Mouse (Mus musculus) lung, postnatal 10 days (tissue): ENCODE data around the gene Ccar1.
A peak's percentile ranks its signal among the peaks of the same experiment; 100 is the strongest.
"Not testable (repeated sequence)": the region's sequence is repeated elsewhere in the genome, so short reads cannot be mapped to it uniquely, and the experiment has no call there.

Experiments used
- DNase-seq: peaks from one replicate; pipeline ENCODE4 v3.0.0; 2021

Ccar1 gene

DNA sequence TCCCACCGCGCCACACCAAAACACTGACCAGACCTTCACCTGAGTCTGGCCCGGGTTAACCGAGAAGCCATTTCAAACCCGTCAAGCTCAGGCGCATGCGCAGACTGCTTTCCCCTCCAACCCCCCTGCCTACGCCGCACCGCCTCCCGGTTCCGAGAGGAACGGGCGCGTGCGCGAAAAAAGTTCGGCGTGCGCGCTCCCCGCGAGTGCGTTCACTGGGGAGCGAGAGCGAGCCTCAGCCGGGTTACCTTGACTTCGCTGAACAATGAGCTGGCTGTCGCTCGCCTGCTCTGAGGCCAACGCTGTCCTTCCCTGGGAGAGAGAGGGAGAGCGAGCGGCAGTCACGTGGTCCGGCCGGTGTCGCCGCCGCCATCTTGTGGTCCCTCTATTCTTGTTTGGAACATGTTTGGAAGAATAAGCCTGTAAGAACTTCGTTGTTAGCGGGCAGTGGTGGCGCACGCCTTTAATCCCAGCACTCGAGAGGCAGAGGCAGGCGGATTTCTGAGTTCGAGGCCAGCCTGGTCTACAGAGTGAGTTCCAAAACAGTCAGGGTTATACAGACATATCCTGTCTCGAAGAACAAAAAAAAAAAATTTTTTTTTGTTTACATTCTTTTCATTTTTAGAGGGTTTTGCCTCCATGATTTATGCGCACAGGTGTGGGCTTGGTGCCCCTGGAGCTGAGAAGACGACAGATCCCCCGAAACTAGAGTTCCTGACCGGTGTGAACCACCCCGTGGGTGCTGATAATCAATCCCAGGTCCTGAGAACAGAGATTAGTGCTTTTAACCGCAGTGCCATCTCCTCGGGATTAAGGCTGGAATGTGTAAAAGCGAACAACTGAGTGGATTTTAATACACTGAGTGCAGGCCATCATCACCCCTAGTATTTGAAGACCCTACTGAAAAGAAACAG lies at the start of gene Ccar1:
Gene Ccar1 (minus strand): TSS at position 110 of the 914 bp plus-strand sequence.
- peak; percentile 99 for DNase-seq

- DNase-seq, result no peak
Measured at GRCm38 (mm10) chr10:62840687-62841086, 48.6 kb upstream of the Ccar1 start.

- DNase-seq, result no peak
Measured at GRCm38 (mm10) chr10:62837987-62838386, 45.9 kb upstream of the Ccar1 start.

GRCm38 (mm10) chr10:62832783-62833182 lies 40.7 kb upstream of the Ccar1 start:
- no peak for DNase-seq

- DNase-seq, result no peak
Measured at GRCm38 (mm10) chr10:62831546-62831945, 39.5 kb upstream of the Ccar1 start.

- peak; percentile 31 for DNase-seq
Measured at GRCm38 (mm10) chr10:62824474-62824873, 32.4 kb upstream of the Ccar1 start.

DNA sequence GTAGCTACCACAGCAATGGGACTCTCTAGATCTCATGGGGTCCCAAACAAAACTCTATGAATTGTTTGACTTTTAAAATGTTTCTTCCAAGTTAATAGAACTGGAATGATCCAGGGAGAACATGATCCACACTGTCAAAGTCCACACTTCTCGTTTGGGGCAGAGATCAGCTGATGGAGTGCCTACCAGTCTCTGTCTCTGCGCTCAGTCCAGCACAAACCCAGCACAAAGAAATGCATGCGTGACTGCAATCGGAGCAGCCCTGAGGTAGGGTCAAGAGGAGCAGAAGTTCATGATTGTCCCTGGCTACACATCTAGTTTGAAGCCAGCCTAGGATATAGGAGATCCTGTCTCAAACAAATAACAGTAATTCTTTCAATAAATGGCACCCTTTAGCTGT lies 31.3 kb upstream of the Ccar1 start:
- no peak for DNase-seq

DNA sequence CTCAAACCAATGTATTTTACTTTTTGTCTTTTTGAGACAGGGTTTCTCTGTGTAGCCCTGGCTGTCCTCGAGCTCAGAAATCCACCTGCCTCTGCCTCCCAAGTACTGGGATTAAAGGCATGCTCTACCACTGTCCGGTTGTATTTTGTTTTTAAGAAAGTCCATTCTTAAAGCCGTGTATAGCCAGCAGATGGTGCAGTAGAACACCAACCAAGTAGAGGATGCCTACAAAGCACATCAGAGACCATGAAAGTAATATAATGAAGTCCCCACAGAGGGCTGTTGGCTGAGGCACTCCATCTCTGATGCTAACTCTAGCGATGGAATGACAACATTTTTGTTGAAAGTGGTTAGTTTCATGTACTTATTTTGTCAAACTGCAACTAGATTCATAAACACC lies 17.9 kb upstream of the Ccar1 start:
- DNase-seq, result no peak

- DNase-seq, result no peak
Measured at GRCm38 (mm10) chr10:62808766-62809165, 16.7 kb upstream of the Ccar1 start.

DNA sequence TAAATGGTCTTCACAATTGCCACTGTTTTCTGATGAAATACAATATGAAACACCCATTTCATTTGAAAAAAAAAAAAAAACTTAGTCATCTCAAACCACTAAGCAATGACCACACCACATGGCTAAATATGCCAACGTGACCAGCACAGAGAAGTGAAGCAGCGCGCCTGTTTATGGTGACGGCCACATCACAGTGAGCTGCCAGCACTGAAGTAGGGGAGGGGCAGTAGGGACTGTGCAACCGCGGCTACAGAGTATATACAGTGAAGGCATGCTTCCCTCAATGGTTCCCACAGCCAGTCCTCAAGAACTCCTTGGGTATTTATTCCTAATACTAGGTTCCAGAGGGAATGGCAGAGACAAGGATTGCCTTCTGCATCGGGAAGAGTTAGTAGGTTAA lies 16.2 kb upstream of the Ccar1 start:
- no peak for DNase-seq

GRCm38 (mm10) chr10:62804106-62804505 lies 12.0 kb upstream of the Ccar1 start:
- DNase-seq, result no peak

GRCm38 (mm10) chr10:62803296-62803695 lies 11.2 kb upstream of the Ccar1 start:
- DNase-seq, result no peak

GRCm38 (mm10) chr10:62794221-62794620 lies 2.1 kb upstream of the Ccar1 start:
- DNase-seq, result no peak

- peak; percentile 11 for DNase-seq
Measured at GRCm38 (mm10) chr10:62793091-62793453, 986 bp upstream of the Ccar1 start.

DNA sequence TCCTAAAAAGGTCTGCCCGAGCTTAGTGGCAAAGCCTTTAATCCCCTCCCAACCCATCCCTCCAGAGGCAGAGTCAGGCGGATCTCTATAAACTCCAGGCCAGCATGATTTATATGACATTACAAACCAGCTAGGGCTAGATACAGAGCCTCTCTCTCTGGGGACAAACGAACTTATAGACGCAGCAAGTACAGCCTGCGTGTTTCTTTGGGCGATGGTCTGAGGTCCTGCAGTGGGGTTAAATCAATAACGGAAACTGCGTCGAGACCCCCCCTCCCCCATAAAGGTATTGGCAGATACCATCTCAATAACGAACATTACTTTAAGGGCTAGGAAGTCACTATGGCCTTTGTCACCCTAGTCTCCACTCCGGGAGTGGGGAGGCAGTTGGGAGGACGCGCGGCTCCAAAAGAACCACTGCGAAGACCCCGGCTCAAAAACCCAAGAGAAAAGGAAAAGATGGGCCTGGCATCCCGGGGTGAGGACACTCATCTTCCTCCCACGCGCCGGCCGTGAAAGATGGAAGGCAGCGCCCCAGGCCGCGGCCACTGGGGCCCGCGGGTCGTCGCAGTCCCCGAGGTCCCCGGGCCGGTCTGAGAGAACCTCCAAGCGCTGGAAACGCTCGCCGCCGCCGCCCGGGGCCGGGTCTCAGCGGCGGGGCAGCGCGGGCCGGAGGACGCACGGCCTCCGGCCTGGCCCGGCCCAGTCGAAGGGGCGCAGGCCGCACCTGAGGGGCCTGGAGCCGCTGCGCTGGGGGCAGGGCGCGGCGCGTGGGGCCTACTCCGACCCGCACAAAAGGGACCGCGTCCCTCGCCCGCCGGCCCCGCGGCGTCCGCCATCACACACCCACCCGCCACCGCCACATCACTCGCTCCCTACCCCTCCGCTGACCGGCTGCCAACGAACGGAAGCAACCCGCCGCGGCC lies 572 bp downstream of the Ccar1 start:
- DNase-seq, result peak; percentile 41

- not testable (repeated sequence) for DNase-seq
Measured at GRCm38 (mm10) chr10:62781776-62782175, 10.3 kb downstream of the Ccar1 start.

DNA sequence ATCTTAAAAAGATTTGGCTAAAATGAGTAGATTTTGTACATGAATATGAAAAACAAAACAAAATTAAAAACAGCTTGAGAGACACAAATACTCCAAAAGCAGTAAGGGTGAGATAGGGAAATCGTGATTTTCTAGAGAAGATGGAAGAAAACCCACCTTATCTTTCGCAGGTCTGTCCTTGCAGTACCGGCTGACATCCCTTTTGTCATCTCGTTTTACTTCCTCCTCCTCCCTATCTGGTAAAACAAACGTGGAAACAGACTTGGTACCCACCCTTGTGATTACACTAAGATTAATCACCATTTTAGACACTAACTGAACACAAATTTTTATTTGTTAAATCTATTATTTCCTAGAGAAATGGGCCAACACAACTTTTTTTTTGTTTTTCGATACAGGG lies 41.3 kb downstream of the Ccar1 start:
- DNase-seq, result no peak

- peak; percentile 5 for DNase-seq
Measured at GRCm38 (mm10) chr10:62739961-62740737, 51.9 kb downstream of the Ccar1 start.

DNA sequence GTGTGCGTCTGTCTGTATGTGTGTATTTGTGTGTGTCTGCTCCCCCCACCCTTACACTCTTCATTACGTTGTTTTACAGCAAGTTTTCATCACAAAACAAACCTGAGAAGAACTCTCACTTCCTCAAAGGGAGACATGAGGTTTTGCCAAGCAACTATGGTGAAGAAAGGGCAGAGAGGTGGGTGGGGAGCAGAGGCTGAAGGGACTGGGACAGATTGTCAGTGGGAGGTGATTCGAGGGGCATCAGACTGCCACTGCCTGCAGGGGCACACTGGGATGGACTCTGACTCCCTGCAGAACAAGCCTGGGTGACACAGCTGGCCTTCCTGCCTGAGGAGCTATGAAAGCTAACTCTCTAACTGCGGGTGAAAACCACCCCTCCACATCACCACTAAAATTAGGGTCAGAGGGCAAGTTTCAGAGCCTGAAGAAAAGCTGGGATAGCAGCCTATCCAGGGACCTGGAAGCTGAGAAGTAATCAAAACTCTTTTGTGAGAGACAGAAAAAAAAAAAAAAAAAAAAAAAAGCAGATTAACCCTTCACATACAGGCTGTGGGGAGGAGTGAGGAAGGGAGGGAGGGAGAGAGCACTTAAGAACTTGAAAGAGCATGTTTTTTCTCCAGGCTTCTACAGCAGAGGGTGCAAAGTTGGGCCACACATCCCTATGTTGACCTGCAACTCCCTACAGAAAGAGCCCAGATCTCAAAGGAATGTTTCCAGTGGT lies 55.0 kb downstream of the Ccar1 start:
- DNase-seq, result no peak

DNA sequence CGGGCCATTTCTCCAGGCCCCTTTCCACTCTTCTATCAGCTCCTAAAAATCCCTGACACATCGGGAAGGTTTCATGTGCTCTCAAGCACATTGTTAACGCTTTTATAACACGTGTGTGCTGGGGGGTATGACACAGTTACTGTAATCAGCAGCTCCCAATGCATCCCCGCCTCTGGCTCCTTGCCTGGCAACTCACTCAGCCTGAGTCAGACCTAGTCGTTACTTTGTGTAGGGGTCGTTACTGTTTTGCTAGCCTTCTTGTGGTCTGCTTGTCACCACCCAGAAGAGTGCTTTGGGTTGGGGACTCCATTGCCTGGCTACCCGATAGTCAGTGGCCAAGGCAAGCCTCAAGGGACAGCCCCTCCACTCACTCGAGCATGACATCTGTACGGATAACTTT lies 61.3 kb downstream of the Ccar1 start:
- no peak for DNase-seq

- DNase-seq, result peak; percentile 53
Measured at GRCm38 (mm10) chr10:62725771-62726687, 66.1 kb downstream of the Ccar1 start, which contains the start of gene Stox1. Gene Stox1, minus strand, starts transcription at chr10:62726128.
